Mouse (Mus musculus): ENCODE results near the gene Pparg.

DNA sequence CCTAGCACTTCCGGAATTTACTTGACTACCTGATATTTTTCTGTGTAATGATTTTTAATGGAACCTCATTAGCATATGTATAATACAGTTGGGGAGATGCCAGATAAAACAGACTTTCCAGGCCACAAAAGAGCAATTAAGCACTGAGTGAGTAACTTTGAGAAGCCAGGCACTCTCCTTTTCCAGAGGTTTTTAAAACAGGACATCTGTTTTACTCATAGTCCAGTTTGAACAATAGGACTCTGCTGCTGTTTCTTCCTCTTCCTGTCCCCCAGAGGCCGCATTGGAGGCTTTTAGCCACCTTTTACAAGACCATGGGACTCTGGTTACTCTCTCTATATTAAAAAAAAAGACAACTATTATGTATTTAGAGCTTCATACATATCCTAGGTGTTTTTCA lies 72.0 kb downstream of the Pparg start:
- TF ChIP-seq POLR2A (IDR thresholded peaks at IDR 0.05; ENCODE audit: low read depth, low read length): no peak
- TF ChIP-seq CTCF (IDR thresholded peaks at IDR 0.05; ENCODE audit: extremely low read depth, insufficient read length, insufficient replicate concordance, low read depth, low read length): no peak

Data from small intestine, adult 2 months (tissue).